Comparison of ENCODE assay signal across 8 mouse cellular contexts in genomic region chr2:51146871-51147317, GRCm38 (mm10). TPM values are rescaled to one million over a fixed set of nuclear protein-coding genes. Genes with fewer than 3 reads are reported as not detected.
DNase-seq lines count a peak whose midpoint lies in the region; ATAC-seq and TF ChIP-seq lines count a peak whose summit lies in the region.

No protein-coding gene starts in this region.

- no peaks in the 10 kb centered on the region for H3K27me3 ChIP-seq in embryonic facial prominence, embryonic 14.5 days (replicated peaks; ENCODE audit: control insufficient read depth, insufficient read depth, low read length)
- no peaks in the 10 kb centered on the region for H3K27me3 ChIP-seq in limb, embryonic 11.5 days (ENCODE audit: control insufficient read depth, insufficient read depth, low read length)
- H3K27me3 ChIP-seq in midbrain, embryonic 10.5 days (ENCODE audit: low read depth, poor library complexity, severe bottlenecking) = no peaks in the 10 kb centered on the region
- H3K27me3 ChIP-seq in small intestine, adult 2 months (ENCODE audit: control insufficient read depth, insufficient read depth, low read length) = no peaks in the 10 kb centered on the region

- H3K4me3 ChIP-seq in bone marrow macrophage, adult 2 months (ENCODE audit: insufficient read depth, low read length) = peak overlapping the region; percentile 91
- peak overlapping the region; percentile 97 for H3K4me3 ChIP-seq in embryonic facial prominence, embryonic 14.5 days (ENCODE audit: low read depth, low read length)
- H3K4me3 ChIP-seq in limb, embryonic 11.5 days (ENCODE audit: low read depth, low read length) = peak overlapping the region; percentile 87
- peak overlapping the region; percentile 95 for H3K4me3 ChIP-seq in midbrain, embryonic 10.5 days
- peak overlapping the region; percentile 96 for H3K4me3 ChIP-seq in small intestine, adult 2 months (ENCODE audit: low read depth, low read length)

- H3K4me2 ChIP-seq in embryonic facial prominence, embryonic 14.5 days (ENCODE audit: low read depth, low read length) = peak overlapping the region; percentile 70
- peak overlapping the region; percentile 48 for H3K4me2 ChIP-seq in limb, embryonic 11.5 days (ENCODE audit: low read depth, severe bottlenecking)

- 0 out of 2 replicates have a peak overlapping the region, but pooled peaks have one; percentile 16 for H3K27ac ChIP-seq in bone marrow macrophage, adult 2 months (ENCODE audit: insufficient read depth, low read depth, low read length)
- peak overlapping the region; percentile 93 for H3K27ac ChIP-seq in embryonic facial prominence, embryonic 14.5 days (replicated peaks; ENCODE audit: low read depth, low read length)
- H3K27ac ChIP-seq in limb, embryonic 11.5 days (replicated peaks; ENCODE audit: low read depth, low read length) = peak overlapping the region; percentile 74
- H3K27ac ChIP-seq in midbrain, embryonic 10.5 days (replicated peaks) = peak overlapping the region; percentile 97
- peak overlapping the region; percentile 93 for H3K27ac ChIP-seq in small intestine, adult 2 months (ENCODE audit: insufficient read depth, low read depth, low read length)

- under 1% methylated on average over 18 of the region's 18 CpGs for WGBS in embryonic facial prominence, embryonic 14.5 days
- 0% methylated on average over 18 of the region's 18 CpGs for WGBS in limb, embryonic 11.5 days
- WGBS in midbrain, embryonic 10.5 days = under 1% methylated on average over 18 of the region's 18 CpGs
- WGBS in small intestine, adult 2 months = under 1% methylated on average over 18 of the region's 18 CpGs

- DNase-seq in embryonic facial prominence, embryonic 14.5 days (ENCODE audit: low spot score) = peak; percentile 92
- peak; percentile 86 to 88 for DNase-seq in heart, adult 9 months (ENCODE audit: low spot score in 2 of 2)
- peak; percentile 82 for DNase-seq in kidney, adult 9 months
- DNase-seq in limb, embryonic 11.5 days (ENCODE audit: low spot score) = peak; percentile 76
- peak; percentile 78 for DNase-seq in midbrain, embryonic 10.5 days (ENCODE audit: low spot score)
- DNase-seq in T-cell, adult 2 months (ENCODE audit: low spot score) = no peak

- H3K4me1 ChIP-seq in bone marrow macrophage, adult 2 months (ENCODE audit: control insufficient read depth, insufficient read depth, low read length) = peaks cover 16% of the 10 kb centered on the region
- H3K4me1 ChIP-seq in embryonic facial prominence, embryonic 14.5 days (ENCODE audit: control insufficient read depth, insufficient read depth, low read length) = peaks cover 27% of the 10 kb centered on the region
- H3K4me1 ChIP-seq in limb, embryonic 11.5 days (ENCODE audit: control insufficient read depth, insufficient read depth, low read length) = peaks cover 15% of the 10 kb centered on the region
- H3K4me1 ChIP-seq in midbrain, embryonic 10.5 days = peaks cover 47% of the 10 kb centered on the region
- peaks cover 14% of the 10 kb centered on the region; the same call in 1 of the 2 replicates for H3K4me1 ChIP-seq in small intestine, adult 2 months (ENCODE audit: control insufficient read depth, insufficient read depth, insufficient read length, low read length)

- no peaks in the 10 kb centered on the region for H3K9me3 ChIP-seq in embryonic facial prominence, embryonic 14.5 days (ENCODE audit: control insufficient read depth, low read length)
- no peaks in the 10 kb centered on the region for H3K9me3 ChIP-seq in limb, embryonic 11.5 days (ENCODE audit: control insufficient read depth, low read length)
- H3K9me3 ChIP-seq in midbrain, embryonic 10.5 days (replicated peaks) = no peaks in the 10 kb centered on the region

- no peak for TF ChIP-seq CTCF in bone marrow macrophage, adult 2 months (IDR thresholded peaks at IDR 0.05; ENCODE audit: low read depth, low read length)
- no peak for TF ChIP-seq CTCF in small intestine, adult 2 months (IDR thresholded peaks at IDR 0.05; ENCODE audit: extremely low read depth, insufficient read length, insufficient replicate concordance, low read depth, low read length)

- peak; percentile 75 for ATAC-seq in embryonic facial prominence, embryonic 14.5 days (ENCODE audit: low read depth)
- peak; percentile 22; the same call in 1 of the 2 replicates for ATAC-seq in limb, embryonic 11.5 days (ENCODE audit: insufficient number of reproducible peaks, low FRiP score, low TSS enrichment, low read depth)

- H3K36me3 ChIP-seq in embryonic facial prominence, embryonic 14.5 days (ENCODE audit: control insufficient read depth, insufficient read depth, low read length) = peaks cover 20% of the 10 kb centered on the region; the same call in 1 of the 2 replicates
- no peaks in the 10 kb centered on the region for H3K36me3 ChIP-seq in limb, embryonic 11.5 days (ENCODE audit: control insufficient read depth, insufficient read depth, low read length)
- peaks cover 41% of the 10 kb centered on the region for H3K36me3 ChIP-seq in midbrain, embryonic 10.5 days
- no peaks in the 10 kb centered on the region for H3K36me3 ChIP-seq in small intestine, adult 2 months (ENCODE audit: control insufficient read depth, insufficient read depth, low read length)

- peak overlapping the region; percentile 97 for H3K9ac ChIP-seq in embryonic facial prominence, embryonic 14.5 days (ENCODE audit: low read depth, low read length)
- peak overlapping the region; percentile 94 for H3K9ac ChIP-seq in limb, embryonic 11.5 days (ENCODE audit: low read length)

- TF ChIP-seq POLR2A in bone marrow macrophage, adult 2 months (IDR thresholded peaks at IDR 0.05; ENCODE audit: borderline replicate concordance, low read depth, low read length) = no peak
- TF ChIP-seq POLR2A in small intestine, adult 2 months (IDR thresholded peaks at IDR 0.05; ENCODE audit: low read depth, low read length) = peak; percentile 57

RNA-seq across cellular contexts. Expression of gene Rnd3, which starts 2.0 kb away (rescaled TPM):
- polyA plus RNA-seq in bone marrow macrophage, adult 2 months (2012; ENCODE audit: insufficient read depth, insufficient read length, missing spikeins) = 48.5 and 53.1 TPM in 2 replicates
- polyA plus RNA-seq in embryonic facial prominence, embryonic 14.5 days (2014; fragmentation: Nextera tagmentation; extraction: Ambion mirVana) = 99.7 and 116 TPM in 2 replicates
- polyA plus RNA-seq in limb, embryonic 11.5 days (2014; fragmentation: Nextera tagmentation; extraction: Ambion mirVana) = 136 and 156 TPM in 2 replicates
- polyA plus RNA-seq in midbrain, embryonic 10.5 days (2016; fragmentation: Nextera tagmentation; extraction: Ambion mirVana) = 155 and 255 TPM in 2 replicates
- 0.42 and 0.62 TPM in 2 replicates for polyA plus RNA-seq in small intestine, adult 2 months (2012; rRNA removed)

Comparison
In these comparisons a context has a peak if more than half of its experiments do, and no peak if none do; other contexts are left out.
1. H3K27ac ChIP-seq: peak in every context shown above with its lines; median percentile 97 in midbrain, embryonic 10.5 days; 93 in embryonic facial prominence, embryonic 14.5 days; 93 in small intestine, adult 2 months; 74 in limb, embryonic 11.5 days; 16 in bone marrow macrophage, adult 2 months.
2. RNA of gene Rnd3, which starts 2.0 kb away (polyA plus RNA-seq): 155 to 255 TPM in midbrain, embryonic 10.5 days, 136 to 156 TPM in limb, embryonic 11.5 days, 99.7 to 116 TPM in embryonic facial prominence, embryonic 14.5 days and 48.5 to 53.1 TPM in bone marrow macrophage, adult 2 months; 0.42 to 0.62 TPM in small intestine, adult 2 months; every median in the first group is over 10 times any median in the second.
3. Peak in every context shown above with its lines, with median percentiles within 50 percentile points of each other: H3K4me3 ChIP-seq.